Mouse (Mus musculus): ENCODE results near the gene Tmem120b.

- no peak for TF ChIP-seq KAT2A (conservative IDR thresholded peaks at IDR 0.05; ENCODE audit: low read depth, low read length)
- TF ChIP-seq RCOR1 (IDR thresholded peaks at IDR 0.05; ENCODE audit: low read depth, low read length), result no peak
- TF ChIP-seq GATA1 (IDR thresholded peaks at IDR 0.05; ENCODE audit: low read depth, low read length), result no peak
- TF ChIP-seq CTCF (IDR thresholded peaks at IDR 0.05 in 2 of 3, conservative IDR thresholded peaks at IDR 0.05 in 1 of 3; ENCODE audit: control insufficient read depth in 1 of 3, insufficient read depth in 1 of 3, low read depth in 2 of 3, low read length in 3 of 3, poor library complexity in 1 of 3, severe bottlenecking in 1 of 3), result 0 out of 6 replicates have a peak, but pooled peaks of 1 of the 3 experiments have one; percentile 9
- no peak for TF ChIP-seq HCFC1 (IDR thresholded peaks at IDR 0.05; ENCODE audit: low read depth, low read length)
- no peak for TF ChIP-seq ETS1 (IDR thresholded peaks at IDR 0.05; ENCODE audit: low read depth, low read length)
- no peak for TF ChIP-seq RAD21 (IDR thresholded peaks at IDR 0.05; ENCODE audit: low read depth, low read length)
- TF ChIP-seq TAL1 (IDR thresholded peaks at IDR 0.05; ENCODE audit: low read length), result no peak
- TF ChIP-seq POLR2A (IDR thresholded peaks at IDR 0.05; ENCODE audit: control insufficient read depth in 1 of 2, insufficient read depth in 1 of 2, low read depth in 1 of 2, low read length in 2 of 2, poor library complexity in 1 of 2), result no peak
Measured at GRCm38 (mm10) chr5:123162942-123163341, 94.7 kb downstream of the Tmem120b start.
